Mouse (Mus musculus) spleen, adult 2 months (tissue): Measurements from ENCODE around the gene Psmd9.

ENCODE experiments used
- CTCF ChIP-seq: fragments of 200-500 bp; IDR thresholded peaks from 2 replicates; pipeline ENCODE4 v1.5.1; 2011; ENCODE audit warnings: mild to moderate bottlenecking, inconsistent platforms; ENCODE audit not compliant: insufficient read depth, insufficient read length, insufficient replicate concordance; ENCODE audit errors: extremely low read depth
- POLR2A ChIP-seq: fragments of 200-500 bp; IDR thresholded peaks from 2 replicates; pipeline ENCODE4 v1.6.1; 2011; ENCODE audit warnings: low read depth, low read length, inconsistent platforms

DNA sequence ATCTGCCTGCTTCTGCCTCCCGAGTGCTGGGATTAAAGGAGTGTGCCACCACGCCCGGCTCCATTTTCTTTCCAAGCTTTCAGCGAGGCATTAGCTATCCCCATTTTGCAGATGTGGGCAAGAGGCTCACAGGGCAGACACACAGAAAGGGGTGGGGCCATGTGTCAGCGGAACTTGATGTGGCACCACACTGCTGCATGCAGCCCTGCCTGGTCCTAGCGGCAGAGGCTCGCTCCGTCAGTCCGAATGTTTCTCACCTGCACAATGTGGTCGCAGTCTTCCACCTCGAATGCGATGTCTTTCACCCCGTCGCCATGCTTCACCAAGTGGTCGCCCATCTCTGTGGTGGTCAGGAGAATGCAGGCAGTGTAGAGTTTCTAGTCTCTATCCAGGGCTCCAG lies 11.2 kb downstream of the Psmd9 start:
- no peak for TF ChIP-seq CTCF
- no peak for TF ChIP-seq POLR2A
